Mouse (Mus musculus) NIH3T3 (cell line): ENCODE data around the gene Ube2m.

Experiments used
- DNase-seq: peaks from one replicate; pipeline ENCODE4 v3.0.0-alpha.2; 2012; ENCODE audit warnings: low read depth

Ube2m gene

DNA sequence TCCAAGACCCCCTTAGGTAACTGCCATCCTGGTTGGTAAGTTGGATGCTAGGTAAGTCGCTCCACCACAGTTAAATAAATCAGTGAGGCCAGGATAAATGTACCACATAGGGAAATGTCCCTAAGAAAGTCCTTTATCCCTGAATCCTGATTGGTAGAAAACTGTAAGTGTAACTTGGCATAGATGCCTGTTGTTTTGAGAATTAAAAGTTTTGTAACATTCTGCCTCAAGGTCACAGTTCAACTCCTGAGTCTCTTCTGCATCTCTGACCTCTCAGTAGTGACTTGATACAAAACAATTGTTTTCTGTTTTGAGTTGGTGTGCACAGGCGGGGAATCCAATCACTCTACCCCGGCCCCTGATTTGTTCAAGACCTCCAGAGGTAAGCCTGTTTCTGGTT is 39.2 kb downstream of the Ube2m start, which contains the start of gene Trim28:
Gene Trim28 (plus strand): TSS at position 264 of the 400 bp plus-strand sequence.
- DNase-seq: no peak

DNA sequence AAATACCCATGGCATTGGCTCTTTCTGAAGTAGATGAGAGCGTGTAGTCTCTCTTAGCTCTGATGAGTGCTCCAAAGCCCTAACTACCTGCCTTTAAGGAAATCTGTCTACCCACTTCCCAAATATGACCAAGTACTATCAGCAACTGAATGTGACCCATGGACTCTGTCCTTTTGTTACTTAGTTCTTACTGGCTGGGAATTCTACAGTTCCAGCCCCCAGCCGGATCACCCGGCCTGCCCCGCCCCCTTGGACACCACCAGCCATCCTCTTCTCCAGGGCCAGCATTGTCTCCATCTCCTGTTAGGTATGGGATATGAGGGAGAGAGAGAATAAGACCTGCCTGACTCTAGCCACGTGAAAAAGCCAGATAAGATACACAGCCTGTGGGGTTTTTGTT is 40.0 kb downstream of the Ube2m start, which contains the start of gene Slc27a5:
Gene Slc27a5 (minus strand): TSS at position 140 of the 400 bp plus-strand sequence.
- DNase-seq: no peak

DNA sequence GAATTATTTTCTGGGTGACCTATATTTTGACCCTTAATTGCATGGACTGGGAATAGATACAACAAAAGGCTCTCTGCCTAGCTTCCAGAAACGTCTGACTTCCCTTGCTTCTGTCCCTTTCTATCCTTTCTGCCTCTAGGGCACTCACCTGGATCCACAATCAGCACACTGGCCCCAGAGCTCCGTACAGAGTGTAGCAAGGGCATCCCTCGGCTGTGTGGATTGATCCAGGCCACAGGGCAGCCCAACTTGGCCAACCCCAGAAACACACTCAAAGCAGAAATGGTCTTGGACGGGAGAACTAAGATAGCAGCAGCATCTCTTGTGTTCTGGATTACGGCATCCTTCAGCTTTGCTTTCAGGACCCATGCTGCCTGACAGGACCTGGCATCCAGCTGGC is 40.8 kb downstream of the Ube2m start:
- no peak for DNase-seq

DNA sequence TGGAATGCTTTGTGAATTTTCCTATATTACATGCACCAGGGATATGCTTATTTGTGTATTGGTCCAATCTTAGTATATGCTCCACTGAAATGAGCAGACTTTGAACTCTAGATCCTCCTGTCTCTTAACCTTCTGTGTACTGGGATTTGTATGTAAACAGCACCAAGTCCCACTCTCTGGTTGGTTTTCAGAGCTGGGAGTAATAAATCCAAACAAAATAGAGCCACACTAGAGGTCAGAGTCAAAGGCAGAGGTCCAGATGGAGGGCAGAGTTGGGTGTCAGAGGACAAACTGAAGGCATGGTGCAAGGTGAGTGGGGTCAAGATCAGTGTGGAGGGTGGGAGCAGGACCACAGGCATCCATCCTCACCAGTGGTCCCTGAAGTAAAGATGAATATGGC is 42.2 kb downstream of the Ube2m start:
- no peak for DNase-seq

DNA sequence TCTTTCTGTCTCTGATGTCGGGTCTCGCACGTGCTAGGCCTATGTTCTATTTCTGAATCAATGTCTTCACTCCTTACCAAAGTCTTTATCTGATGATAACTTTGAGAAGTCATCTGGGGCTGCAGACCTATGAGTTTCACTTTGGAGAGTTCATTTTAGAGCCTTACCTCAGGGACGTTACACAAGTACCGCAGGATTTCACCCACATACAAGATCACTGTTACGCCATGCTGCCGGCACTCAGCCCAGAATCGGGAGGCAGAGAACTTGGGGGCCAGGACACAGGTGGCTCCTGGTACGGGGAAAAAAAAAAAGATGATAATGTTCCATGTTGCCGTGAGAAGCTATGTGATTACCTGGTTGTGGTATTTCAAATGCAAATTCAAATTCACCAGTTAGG is 44.9 kb downstream of the Ube2m start:
- no peak for DNase-seq

DNA sequence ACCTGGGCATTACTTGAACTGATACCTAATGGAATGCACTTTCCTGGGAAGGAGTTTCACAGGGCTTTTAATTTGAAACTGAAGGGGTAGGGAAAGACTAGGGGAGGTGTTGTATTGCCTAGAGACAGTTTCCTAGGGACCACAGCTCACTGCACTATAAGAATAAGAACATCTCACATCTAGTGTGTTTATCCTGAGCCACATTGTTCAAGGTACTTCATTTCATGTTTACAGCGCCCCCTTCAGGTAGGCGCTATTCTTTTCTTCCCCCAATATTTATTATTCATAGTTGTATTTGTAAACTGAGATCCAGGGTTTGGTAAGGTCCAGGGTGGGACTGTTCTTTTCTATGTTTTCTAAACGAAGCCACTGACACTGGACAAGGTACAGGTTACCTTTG is 45.9 kb downstream of the Ube2m start:
- DNase-seq: peak; percentile 66

DNA sequence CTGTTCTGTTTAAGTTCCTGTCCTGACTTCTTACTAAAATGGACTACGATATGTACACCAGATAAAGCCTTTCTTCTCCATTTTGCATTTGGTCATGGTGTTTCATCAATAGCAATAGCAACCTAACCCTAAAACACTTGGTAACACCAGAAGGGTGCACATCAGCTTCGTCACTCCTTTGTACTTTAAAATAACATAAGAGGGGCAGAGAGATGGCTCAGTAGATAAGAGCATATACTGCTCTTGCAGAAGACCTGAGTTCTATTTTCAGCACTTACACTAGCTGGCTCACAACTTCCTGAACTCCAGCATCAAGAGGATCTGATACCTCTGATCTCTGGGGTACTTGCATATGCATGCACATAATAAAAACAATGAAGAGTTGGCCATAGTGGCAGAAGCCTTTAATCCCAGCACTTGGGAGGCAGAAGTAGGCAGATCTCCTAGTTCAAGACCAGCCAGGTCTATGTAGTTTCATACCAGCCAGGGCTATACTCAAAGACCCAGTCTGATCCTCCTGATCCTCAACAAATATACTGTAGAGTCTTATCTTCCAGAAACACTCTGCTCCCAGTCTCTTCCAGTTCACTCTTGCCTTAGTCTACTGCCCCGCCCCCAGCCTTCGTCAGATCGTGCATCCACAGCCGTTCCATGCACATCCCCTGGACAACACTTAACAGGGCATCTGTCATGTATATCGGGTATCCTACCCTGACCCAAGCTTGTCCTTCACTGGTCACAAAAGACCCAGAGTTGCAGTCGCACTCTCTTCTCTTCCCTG is 50.5 kb downstream of the Ube2m start:
- no peak for DNase-seq

DNA sequence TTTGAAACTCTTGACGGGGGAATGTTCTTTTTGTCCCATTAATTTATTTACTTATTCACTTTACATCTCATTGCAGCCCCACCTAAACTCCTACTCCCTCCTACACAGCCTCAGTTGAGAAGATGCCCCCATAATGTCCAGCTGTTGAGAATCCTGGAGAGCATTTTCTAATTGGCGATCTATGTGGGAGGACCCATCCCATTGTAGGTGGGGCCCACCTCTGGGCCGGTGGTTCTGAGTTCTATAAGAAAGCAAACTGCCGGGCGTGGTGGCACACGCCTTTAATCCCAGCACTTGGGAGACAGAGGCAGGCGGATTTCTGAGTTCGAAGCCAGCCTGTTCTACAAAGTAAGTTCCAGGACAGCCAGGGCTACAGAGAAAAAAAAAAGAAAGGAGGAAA is 51.2 kb downstream of the Ube2m start:
- no peak for DNase-seq

DNA sequence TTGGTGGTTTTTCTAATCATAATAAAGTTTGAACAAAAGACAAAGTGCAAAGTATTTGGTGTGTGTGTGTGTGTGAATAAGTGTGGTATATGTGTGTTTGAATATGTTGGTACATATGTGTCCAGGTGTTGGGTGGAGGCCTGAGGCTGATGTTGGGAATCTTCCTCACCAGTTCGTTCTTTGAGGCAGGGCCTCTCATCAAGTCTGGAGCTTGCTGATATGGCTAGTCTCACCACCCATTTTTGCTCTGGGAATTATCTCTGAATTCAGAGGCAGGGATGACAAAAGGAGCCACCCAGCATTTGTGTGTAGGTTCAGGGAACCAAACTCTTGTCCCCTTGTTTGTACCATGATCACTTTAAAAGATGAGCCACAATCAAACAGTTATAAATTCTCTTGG is 52.4 kb downstream of the Ube2m start:
- DNase-seq: no peak
